Mouse (Mus musculus) urinary bladder, adult 18-20 months (tissue): ENCODE measurements around the gene Ssh3.
A peak's percentile ranks its signal among the peaks of the same experiment; 100 is the strongest.
"Not testable (repeated sequence)": the region's sequence is repeated elsewhere in the genome, so short reads cannot be mapped to it uniquely, and the experiment has no call there.

Source experiments
- DNase-seq, 2 experiments: peaks; one replicate each; pipeline ENCODE4 v3.0.0; 2022; ENCODE audit warnings: low spot score in 2 of 2, mixed read lengths in 2 of 2

Ssh3 gene

DNA sequence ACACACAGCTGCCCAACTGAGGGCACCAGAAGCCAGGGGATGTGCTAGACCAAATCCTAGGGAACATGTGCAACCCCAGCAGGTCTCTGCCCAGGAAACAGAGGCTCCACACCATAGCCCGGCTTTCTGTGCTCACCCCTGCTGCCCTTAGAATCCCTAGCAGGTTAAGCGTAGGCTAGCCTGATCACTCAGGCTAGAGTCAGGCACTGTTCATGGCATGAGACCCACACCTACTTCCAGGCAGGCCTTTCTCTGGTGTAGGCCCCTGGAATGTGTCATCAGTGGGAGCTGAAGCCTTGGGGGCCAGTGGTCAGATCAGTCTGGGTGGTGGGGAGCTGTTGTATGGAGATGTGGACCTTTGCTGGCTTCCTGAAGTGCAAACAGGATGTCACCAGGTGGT, 27.6 kb upstream of the Ssh3 start:
- DNase-seq, result no peak

DNA sequence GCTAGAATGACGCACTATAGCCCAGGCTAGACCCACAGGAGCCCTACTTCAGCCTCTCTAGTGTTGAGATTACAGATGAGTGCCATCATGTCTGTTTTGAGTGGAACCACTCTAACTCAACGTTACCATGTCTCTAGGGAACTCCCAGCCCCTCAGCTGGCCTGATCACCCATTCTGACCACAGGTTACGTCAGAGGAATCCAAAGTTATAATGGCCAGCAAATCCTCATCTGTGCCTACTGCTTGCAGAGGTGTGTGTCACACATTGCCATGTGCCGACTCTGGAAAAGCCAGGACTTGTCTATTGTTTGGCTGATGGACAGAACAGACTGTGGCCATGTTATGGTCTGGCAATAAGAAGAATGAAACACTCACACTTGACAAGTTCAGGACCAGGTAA, 26.4 kb upstream of the Ssh3 start:
- DNase-seq, result no peak

GRCm38 (mm10) chr19:4294381-4295097, 25.6 kb upstream of the Ssh3 start:
- DNase-seq, result no peak

DNA sequence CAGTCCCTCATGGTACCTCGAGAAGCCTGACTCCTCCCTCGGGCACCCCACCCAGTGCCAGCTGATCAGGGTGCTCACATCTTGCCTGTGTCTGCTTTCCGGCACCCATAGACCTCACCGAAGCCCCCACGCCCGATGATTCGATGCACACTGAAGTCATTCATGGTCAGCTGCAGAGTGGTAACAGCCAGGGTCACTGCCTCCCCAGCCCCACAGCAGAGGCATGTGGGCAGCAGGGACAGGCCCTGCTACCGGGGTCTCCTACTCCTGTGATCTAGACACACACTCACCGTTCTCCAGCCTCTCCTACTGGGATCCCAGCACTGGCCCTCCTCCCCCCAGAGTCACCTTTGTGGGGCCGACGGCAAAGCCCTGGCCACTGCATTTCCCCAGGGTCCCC, 22.2 kb upstream of the Ssh3 start:
- DNase-seq, result no peak

- DNase-seq, result no peak
These were observed 21.8 kb upstream of the Ssh3 start for GRCm38 (mm10) chr19:4290749-4291148.

DNA sequence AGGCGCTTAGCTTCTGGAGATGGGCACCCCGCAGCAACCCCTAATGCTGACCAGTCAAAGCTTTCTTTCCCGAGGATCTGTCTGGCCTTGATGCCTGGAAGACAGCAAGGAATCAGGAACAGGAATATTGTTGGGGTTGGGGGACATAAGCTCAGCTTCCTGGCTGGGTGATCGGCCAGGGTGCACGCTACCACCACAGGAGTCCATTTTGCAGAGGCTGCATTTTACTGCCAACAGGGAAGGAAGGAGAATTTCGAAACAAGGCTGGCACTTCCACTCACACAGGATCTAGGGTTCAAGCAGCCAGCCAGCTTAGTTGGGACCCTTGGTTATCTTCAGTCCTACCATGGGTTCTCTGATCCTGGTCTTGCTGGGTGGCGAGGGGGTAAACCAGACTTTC, 14.7 kb upstream of the Ssh3 start:
- no peak for DNase-seq

DNA sequence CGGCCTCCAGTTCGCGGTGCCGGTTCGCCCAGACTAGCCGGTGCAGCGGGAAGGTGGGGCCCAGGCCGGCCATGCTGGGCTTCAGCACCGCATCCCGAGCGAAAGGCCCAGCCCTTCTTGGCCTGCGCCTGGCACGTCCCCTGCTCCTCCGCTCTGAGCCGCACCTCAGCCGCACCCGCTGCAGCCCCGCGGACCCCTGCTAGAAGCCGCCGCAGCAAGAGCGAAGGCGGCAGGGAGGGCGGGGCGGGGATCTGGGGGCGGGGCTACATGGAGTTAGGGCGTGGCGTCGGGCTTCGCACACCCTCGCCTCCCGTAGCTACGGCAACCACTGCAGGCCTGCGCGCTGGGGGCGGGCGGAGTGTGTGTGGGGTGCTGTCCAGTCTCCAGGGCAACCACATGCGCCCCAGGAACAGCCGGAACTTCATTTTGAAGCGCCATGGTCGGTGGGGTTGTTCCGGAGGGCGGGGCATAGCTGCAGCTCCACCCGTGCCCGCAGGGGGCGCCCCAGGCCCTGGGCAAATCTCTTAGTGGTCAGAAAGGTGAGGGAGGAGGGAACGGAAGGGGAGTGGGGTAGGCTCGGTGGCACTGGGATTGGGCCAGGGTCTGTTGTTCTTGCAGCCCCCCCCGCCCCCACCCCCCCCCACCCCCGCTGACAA, 14.0 kb upstream of the Ssh3 start, which contains the start of gene Ankrd13d:
TSS of gene Ankrd13d (minus strand) at position 240 of the 656 bp plus-strand sequence.
- peak; percentile 75 to 84 for DNase-seq

DNA sequence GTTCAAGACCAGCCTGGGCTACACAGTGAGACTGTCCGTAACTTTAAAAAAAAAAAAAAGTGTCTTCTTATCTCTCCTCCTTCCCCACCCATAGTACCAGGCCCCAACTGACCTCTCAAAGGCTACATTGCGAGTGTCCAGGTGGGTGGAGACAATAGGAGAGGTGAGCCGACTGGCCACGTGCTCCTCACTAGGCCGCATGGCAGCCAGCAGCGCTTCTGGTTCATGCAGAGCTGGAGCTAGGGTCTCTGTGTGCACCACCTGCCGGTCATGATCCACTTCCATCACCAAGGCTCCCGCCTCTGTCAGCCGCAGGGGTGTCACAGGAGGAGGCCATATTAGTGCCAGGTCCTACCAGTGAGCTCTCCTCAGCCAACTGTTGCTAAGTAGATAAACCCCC, 11.4 kb upstream of the Ssh3 start:
- DNase-seq, result no peak

- DNase-seq, result no peak
These were observed 10.5 kb upstream of the Ssh3 start for GRCm38 (mm10) chr19:4279487-4279886.

- DNase-seq, result no peak
These were observed 2.0 kb upstream of the Ssh3 start for GRCm38 (mm10) chr19:4270972-4271371.

GRCm38 (mm10) chr19:4270187-4270586, 1.2 kb upstream of the Ssh3 start:
- DNase-seq, result no peak

- no peak for DNase-seq
These were observed 3.0 kb downstream of the Ssh3 start for GRCm38 (mm10) chr19:4265956-4266355.

DNA sequence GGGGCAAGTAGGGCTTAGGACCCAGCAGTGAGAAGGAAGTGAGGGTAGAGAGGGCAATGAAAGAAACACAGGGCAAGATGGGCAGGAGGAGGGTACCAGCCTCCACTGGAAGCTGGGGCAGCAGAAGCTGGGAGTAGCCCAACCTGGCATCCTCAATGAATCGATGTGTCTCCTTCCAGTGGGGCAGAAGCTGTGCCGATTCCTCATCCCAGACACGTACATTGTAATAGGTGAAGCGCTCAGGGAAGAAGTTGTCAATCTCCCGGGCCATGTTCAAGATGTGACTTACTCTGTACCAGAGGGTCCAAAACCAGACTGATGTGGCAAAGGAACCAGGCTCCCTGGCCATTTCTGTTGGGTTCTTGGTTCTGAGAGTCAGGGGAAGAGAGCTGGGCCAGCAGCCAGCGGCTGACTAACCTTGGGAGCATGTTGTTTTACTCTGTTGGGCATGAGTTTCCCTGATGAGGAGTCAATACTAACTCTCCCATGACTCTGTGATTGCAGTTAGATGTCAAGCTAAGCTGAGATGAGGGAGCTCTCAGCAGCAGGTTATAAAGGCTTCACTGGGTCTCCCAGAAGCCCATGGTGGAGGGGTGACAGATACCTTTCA, 4.7 kb downstream of the Ssh3 start:
- DNase-seq, result no peak

- no peak for DNase-seq
These were observed 5.3 kb downstream of the Ssh3 start for GRCm38 (mm10) chr19:4263702-4264101.

DNA sequence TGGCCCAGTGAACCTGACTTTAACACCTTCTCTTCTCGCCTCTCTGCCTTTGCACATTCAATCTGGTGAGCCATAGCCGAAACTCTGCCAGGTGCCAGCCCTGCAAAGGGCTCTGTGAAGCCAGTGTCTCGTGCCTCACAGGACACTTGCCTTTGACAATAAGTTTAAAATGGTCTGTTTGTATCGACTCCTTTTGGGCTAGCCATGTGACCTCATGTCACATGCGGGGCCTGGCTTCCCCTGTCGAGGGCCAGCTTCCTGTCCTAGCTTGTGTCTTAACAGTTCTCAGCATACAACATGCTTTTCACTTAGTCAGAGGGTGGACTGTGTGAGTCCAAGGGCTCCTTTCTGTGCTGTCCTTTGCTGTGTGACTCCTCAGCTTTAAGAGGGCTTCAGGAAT, 6.2 kb downstream of the Ssh3 start:
- DNase-seq, result no peak

DNA sequence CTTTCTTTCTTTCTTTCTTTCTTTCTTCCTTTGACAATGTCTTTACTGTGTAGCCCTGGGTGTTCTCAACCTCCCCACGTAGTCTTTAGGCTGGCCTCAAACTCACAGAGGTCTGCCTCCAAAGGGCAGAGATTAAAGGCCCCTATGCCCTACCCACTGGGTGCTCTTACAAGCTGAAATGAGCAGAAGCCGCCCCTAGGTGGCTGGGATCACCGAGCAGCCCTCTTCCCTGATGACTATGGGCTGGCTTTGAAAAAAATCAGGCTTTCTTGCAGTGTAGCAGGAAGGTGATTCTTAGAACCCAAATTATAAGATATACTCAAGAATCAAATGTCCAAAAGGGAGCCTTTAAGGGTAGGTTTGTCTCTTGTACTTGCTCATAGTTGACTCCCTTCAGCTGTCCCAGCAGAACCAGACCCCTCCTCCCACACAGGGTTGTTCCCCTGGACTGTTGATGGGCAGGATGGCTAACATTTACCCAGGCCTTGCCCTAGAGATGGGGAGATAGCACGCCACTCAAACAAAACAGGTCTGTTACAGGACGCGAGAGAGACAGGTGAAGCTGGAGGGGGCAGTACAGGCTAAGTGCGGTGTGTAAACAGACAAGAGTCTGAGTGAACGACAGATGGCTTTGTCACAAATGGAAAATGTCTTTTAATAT, 7.8 kb downstream of the Ssh3 start:
- peak in 1 of 2 experiments; percentile 65 for DNase-seq

- DNase-seq, result no peak
These were observed 11.1 kb downstream of the Ssh3 start for GRCm38 (mm10) chr19:4257897-4258252.

DNA sequence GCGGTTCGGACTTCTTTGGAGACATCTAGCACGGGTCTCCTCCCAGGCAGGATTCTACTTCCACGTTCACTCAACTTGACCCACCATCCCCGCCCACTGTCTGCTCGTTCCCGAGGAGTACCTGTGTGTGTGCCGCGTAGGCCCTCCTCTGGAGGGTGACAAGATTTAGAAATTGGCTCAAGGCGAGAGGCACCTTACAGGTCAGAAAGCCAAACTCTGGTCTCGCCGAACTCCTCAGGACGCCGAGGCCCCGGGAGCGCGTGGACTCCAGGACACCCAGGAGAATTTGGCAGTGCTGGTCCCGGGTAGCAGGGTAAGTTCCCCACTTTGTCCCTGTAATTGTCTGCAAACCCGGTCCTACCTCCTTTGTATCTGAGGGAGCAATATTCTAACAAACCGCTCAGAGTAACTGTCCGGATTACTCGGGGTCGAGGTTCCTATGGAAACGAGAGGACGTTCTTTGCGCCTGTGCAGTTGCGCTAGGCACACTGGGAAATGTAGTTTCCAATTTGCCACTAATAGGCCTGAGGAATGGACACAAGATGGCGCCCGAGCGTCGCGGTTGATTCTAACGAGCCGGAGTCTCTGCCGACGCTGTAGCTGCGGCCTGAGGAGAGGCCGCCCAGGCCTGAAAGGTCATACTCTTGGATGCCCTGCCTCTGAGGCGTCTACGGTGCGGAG, 11.6 kb downstream of the Ssh3 start:
- DNase-seq, result peak; percentile 81 to 85

- no peak for DNase-seq
These were observed 13.3 kb downstream of the Ssh3 start for GRCm38 (mm10) chr19:4255583-4256162.

DNA sequence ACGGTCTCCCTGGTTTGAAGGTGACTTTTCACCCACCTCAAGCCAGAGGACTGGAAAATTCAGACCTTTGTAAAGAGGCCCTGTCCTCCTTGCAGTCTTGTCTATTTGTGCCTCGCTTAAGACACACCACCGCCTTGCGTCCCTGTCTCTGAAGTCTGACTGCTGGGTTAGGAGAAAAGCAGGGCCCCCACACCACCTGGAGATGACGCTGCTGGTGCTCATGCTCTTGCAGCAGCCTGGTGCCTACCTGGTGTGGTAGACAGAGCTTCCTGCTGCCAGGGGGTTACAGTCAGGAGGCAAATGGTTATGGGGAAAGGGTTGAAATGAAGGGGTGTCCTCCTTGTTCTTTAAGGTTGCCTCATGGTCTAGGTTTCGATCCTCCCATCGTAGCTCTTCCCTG, 14.8 kb downstream of the Ssh3 start:
- no peak for DNase-seq

DNA sequence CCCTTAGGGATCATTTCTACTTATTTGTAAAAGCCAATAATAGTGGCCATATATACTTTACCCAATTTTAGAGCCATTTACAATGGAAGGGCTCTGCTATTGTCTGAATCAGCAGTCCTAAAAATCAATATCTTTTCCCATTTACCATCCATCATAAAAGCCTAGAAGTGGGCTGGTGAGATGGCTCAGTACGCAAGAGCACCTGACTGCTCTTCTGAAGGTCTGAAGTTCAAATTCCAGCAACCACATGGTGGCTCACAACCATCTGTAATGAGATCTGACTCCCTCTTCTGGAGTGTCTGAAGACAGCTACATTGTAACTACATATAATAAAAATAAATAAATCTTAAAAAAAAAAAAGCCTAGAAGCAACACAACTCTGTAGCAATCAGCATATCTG, 20.3 kb downstream of the Ssh3 start:
- DNase-seq, result not testable (repeated sequence)

DNA sequence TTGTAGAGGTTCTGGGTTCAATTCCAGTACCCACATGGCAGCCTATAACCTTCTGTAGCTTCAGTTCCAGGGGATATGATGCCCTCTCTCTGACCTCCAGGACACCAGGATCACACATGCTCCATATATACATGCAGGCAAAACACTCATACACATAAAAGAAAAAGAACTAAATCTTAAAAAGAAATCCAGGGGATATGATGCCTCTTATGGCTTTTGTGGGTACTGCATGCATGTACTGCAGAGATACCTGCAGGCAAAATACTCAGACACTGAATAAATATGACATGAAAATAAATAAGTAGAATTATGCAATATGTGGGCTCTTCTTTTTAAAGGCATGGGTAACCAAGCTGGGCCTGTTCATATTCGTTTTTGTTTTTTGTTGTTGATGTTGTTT, 22.0 kb downstream of the Ssh3 start:
- DNase-seq, result no peak
